Mouse (Mus musculus) c-Kit-negative CD71-positive TER-119-positive erythroid progenitor cells, embryonic 14.5 days (primary cell): ENCODE results near the gene Vwf.

Source experiments
- DNase-seq: peaks from one replicate; pipeline ENCODE4 v3.0.0-alpha.2; 2013; ENCODE audit warnings: low read depth, low spot score

Gene Vwf

GRCm38 (mm10) chr6:125541296-125541695, 5.3 kb upstream of the Vwf start:
- no peak for DNase-seq

DNA sequence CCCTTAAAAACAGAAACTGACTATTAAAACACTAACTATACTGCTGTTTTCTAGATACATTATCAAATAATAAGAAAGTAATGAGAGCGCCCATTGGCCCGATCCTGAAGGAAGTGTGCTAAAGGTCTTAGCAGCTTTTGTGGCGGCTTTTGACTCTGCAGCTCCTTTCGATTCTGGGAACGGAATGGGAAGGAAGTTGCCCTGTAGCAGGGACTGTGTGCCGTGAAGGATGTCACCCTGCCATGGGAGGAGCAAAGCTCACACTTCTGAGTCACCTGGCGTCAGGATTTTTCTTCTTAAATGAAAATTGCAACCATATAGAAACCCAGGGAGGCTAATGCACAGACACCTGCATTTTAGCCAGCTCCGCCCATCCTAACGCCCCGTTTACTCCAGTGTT, 1.8 kb downstream of the Vwf start:
- DNase-seq = no peak

GRCm38 (mm10) chr6:125550172-125550571, 3.6 kb downstream of the Vwf start:
- DNase-seq = no peak

DNA sequence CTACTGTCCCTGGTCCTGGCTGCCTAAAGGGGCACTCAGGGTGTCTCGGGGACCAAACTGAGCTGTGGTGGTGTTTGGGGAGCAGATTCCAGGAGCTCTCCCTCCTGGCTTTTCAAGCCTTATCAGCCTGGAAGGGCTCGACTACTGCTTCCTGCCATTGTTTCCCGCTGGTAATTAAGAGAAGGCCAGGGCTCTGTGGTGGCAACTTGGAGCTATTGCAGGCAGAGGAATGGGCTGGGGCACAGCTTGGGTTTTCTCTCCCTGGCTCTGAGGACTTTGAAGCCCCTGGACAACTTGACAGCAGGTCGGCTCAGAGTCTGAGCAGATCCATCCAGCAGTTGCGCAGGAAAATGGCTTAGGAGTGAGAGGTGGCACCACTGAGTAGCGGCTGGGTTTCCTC, 6.2 kb downstream of the Vwf start:
- DNase-seq = no peak

- DNase-seq = no peak
These were observed 7.0 kb downstream of the Vwf start for GRCm38 (mm10) chr6:125553551-125553950.

DNA sequence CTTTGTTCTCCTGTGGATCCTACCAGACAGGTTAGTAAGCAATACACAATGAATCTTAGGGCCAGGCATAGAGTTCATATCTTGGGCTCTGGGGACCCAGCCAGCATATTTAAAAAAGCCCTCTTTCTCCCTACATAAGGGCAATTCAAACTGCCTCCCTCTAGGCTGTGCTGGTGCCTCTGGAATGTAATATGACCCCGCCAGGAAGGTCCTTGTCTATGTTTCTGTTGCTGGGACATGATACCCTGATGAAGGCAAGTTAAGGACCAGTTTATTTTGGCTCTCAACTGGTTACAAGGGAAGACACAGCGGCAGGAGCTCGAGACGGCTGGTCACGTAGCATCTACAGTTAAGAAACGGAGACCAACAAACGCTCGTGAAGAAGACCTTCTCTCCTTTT, 12.3 kb downstream of the Vwf start:
- no peak for DNase-seq

- DNase-seq = peak; percentile 75
These were observed 14.5 kb downstream of the Vwf start for GRCm38 (mm10) chr6:125561031-125561430.

DNA sequence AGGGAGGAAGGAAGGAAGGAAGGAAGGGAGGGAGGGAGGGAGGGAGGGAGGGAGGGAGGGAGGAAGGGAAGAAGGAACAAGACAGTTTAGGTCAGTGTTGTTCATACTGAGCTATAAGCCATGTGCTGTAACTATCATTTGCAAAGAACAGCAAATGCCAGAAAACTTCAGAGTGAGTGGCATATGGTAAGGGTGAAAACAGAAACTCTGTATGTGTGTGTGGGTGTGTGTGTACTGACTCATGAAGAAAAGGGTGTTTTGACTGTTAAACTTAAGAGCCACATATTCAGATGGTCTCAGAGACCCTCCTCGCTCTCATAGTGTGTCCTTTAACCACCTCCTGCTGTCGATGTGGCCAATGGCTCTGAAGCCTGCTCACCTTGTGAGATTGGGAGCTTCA, 14.9 kb downstream of the Vwf start:
- no peak for DNase-seq

DNA sequence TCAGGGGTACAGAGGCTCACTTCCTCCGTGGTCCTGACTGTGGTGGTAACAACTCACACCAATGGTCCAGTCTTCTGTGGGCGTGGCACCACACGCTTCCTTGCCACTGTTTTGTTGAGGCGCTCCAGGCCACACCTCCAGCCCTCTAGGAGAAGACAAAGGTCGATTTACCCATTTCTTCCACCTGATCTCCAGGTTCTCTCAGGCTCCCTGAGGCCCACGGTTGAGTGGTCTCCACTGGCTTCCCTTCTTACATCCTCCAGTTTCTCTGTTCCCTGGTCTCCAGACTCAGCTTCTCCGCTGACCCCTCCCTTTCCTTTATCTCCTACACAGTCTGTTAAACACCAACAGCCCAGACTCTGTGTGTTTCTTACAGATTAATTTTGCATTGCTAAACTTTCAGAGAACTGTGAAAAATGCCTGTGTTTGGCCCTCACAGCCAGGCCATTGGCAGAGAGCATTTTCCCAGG, 18.3 kb downstream of the Vwf start:
- peak; percentile 83 for DNase-seq

DNA sequence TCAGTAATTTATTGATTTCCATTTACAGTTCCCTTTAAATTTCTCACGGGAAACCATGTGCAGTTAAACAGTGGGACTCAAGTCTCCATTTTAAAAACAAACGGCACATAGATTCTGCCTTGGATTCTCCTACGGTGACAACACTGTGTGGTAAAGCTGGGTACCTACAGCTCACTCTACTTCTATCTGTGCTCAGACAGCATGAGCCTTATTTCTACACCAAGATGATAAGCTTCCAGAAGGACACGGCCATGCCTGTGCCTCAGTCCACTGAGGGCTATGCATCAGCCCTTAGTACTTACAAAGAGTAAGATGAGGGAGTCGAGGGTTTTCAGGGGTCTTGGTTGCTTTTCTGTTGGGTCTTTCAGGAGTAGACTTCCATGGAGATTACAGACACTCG, 18.8 kb downstream of the Vwf start:
- no peak for DNase-seq

- no peak for DNase-seq
These were observed 20.1 kb downstream of the Vwf start for GRCm38 (mm10) chr6:125566656-125567055.

- DNase-seq = no peak
These were observed 21.8 kb downstream of the Vwf start for GRCm38 (mm10) chr6:125568381-125568780.

- DNase-seq = no peak
These were observed 26.0 kb downstream of the Vwf start for GRCm38 (mm10) chr6:125572291-125573188.

DNA sequence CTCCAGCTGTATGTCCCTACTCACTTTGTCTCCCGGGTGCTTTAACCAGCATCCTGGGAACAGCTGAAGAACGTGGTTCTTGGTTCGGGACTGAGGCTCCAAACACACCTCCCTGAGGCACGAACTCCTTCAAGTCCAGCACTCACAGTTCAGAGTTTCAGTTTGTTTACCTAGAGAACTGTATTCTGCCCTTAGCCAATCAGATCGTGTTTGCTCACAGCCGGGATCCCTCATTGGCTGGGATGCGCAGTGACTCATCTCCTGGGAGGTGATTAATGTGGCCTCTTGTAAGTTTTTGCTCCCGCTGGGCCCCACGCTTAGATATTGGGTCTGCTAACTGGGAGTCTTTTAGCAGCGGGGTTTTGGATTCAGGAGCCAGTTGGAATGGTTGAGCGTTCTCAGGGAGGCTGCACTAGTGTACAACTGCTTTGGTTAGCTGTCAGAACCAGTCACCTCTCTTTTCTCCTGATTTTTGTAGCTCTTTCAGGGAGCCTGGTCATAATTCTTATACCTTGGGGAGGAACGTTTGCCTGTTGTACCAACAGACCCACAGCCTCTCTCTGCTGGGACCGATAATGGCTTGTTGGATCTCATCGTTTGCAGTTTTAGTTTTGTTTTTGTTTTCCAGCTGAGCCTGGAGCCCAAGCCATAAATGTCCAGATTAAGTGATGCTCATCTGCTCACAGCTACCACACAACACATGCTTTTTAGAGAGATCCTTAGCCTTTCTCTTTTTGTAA, 26.8 kb downstream of the Vwf start:
- DNase-seq = peak; percentile 93

GRCm38 (mm10) chr6:125575080-125575479, 28.5 kb downstream of the Vwf start:
- DNase-seq = no peak

GRCm38 (mm10) chr6:125577301-125577700, 30.7 kb downstream of the Vwf start:
- no peak for DNase-seq

- no peak for DNase-seq
These were observed 31.5 kb downstream of the Vwf start for GRCm38 (mm10) chr6:125577882-125578646.

GRCm38 (mm10) chr6:125578647-125579011, 32.1 kb downstream of the Vwf start:
- DNase-seq = no peak

DNA sequence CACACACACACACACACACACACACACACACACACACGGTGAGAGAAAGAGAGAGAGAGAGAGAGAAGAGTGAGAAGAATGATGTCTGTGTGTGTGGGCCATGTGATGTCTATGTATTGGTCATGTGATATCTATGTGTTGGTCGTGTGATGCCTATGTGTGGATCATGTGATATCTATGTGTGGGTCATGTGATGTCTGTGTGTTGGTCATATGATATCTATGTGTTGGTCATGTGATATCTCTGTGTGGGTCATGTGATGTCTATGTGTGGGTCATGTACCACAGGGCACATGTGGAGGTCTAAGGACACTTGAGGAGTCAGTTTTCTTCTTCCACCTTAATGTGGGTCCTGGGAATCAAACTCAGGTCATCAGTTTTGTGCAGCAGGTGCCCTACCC, 33.3 kb downstream of the Vwf start:
- DNase-seq = no peak

DNA sequence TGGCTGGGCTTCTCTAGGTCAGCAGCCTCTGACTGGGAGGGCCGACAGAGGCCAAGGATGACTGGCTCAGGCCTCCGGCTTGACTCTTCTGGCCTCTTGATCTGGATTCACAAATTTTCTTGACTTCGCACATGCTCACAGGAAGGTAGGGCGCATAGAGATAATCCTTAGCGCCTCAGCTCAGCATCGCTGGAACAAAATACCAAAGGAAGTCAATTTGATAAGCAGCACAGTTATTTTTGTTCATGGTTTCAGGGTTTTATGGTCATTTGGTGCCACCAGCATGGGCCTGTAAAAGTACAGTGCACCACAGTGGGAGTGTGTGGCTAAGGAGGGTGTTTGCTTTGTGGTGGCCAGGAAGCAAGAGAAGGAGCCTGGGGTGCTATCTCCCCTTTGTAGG, 37.1 kb downstream of the Vwf start:
- no peak for DNase-seq

- DNase-seq = no peak
These were observed 37.7 kb downstream of the Vwf start for GRCm38 (mm10) chr6:125584266-125584665.

GRCm38 (mm10) chr6:125585579-125585978, 39.0 kb downstream of the Vwf start:
- no peak for DNase-seq
